Mouse (Mus musculus): Measurements from ENCODE around the gene Fuom. TPM values are rescaled to one million over a fixed set of nuclear protein-coding genes. Genes with fewer than 3 reads are reported as not detected.
A peak's percentile ranks its signal among the peaks of the same experiment; 100 is the strongest.

Fuom gene
- polyA plus RNA-seq, 1 experiment from 2014 or later: 15.8 TPM

- DNase-seq (ENCODE audit: low spot score): no peak
- H3K4me2 ChIP-seq (ENCODE audit: low read depth, low read length, severe bottlenecking): no peak overlapping the region
- H3K4me1 ChIP-seq (replicated peaks; ENCODE audit: control insufficient read depth, insufficient read depth, low read length): no peaks in the 10 kb centered on the region
- no peak overlapping the region for H3K9ac ChIP-seq (ENCODE audit: low read length)
- WGBS: 69% methylated on average over 5 of the region's 5 CpGs
- H3K27ac ChIP-seq (ENCODE audit: low read depth, low read length): no peak overlapping the region
- H3K4me3 ChIP-seq (ENCODE audit: low read depth, low read length): no peak overlapping the region
- ATAC-seq (replicated peaks; ENCODE audit: low FRiP score): no peak
- no peaks in the 10 kb centered on the region for H3K27me3 ChIP-seq (ENCODE audit: control insufficient read depth, insufficient read depth, low read length)
- H3K36me3 ChIP-seq (ENCODE audit: control insufficient read depth, insufficient read depth, low read length): no peaks in the 10 kb centered on the region
- H3K9me3 ChIP-seq (ENCODE audit: control insufficient read depth, low read length): no peaks in the 10 kb centered on the region
Observed at GRCm38 (mm10) chr7:140094954-140095353, 7.3 kb downstream of the Fuom start.

GRCm38 (mm10) chr7:140092924-140093528 is 9.2 kb downstream of the Fuom start, which contains the start of gene Prap1:
TSS of gene Prap1 (plus strand) at chr7:140093395.
- Histone ChIP-seq H3K27me3 (ENCODE audit: control insufficient read depth, insufficient read depth, low read length) (no peaks in the 10 kb centered on the region), H3K9me3 (ENCODE audit: control insufficient read depth, low read length) (no peaks in the 10 kb centered on the region), H3K9ac (ENCODE audit: low read length) (no peak within 1 kb of the TSS), H3K4me2 (ENCODE audit: low read depth, low read length, severe bottlenecking) (no peak within 1 kb of the TSS), H3K4me3 (ENCODE audit: low read depth, low read length) (no peak within 1 kb of the TSS), H3K36me3 (ENCODE audit: control insufficient read depth, insufficient read depth, low read length) (no peaks in the 10 kb centered on the region), H3K27ac (ENCODE audit: low read depth, low read length) (no peak within 1 kb of the TSS), H3K4me1 (replicated peaks; ENCODE audit: control insufficient read depth, insufficient read depth, low read length) (no peaks in the 10 kb centered on the region)
- ATAC-seq (replicated peaks; ENCODE audit: low FRiP score) (no peak), DNase-seq (ENCODE audit: low spot score) (no peak)
- 82% methylated on average over 5 of the region's 5 CpGs for WGBS

GRCm38 (mm10) chr7:140090601-140091000 is 11.6 kb downstream of the Fuom start:
- Histone ChIP-seq H3K4me1 (replicated peaks; ENCODE audit: control insufficient read depth, insufficient read depth, low read length) (no peaks in the 10 kb centered on the region), H3K27me3 (ENCODE audit: control insufficient read depth, insufficient read depth, low read length) (no peaks in the 10 kb centered on the region), H3K36me3 (ENCODE audit: control insufficient read depth, insufficient read depth, low read length) (no peaks in the 10 kb centered on the region), H3K4me3 (ENCODE audit: low read depth, low read length) (no peak overlapping the region), H3K27ac (ENCODE audit: low read depth, low read length) (no peak overlapping the region), H3K9ac (ENCODE audit: low read length) (no peak overlapping the region), H3K9me3 (ENCODE audit: control insufficient read depth, low read length) (no peaks in the 10 kb centered on the region), H3K4me2 (ENCODE audit: low read depth, low read length, severe bottlenecking) (no peak overlapping the region)
- ATAC-seq (replicated peaks; ENCODE audit: low FRiP score) (no peak), DNase-seq (ENCODE audit: low spot score) (no peak)
- whole genome bisulfite sequencing: 72% methylated on average over 10 of the region's 10 CpGs

GRCm38 (mm10) chr7:140082242-140082678 is 20.0 kb downstream of the Fuom start, which contains the start of gene Caly:
TSS of gene Caly (minus strand) at chr7:140082548.
- peak within 1 kb of the TSS; percentile 32 for H3K4me3 ChIP-seq (ENCODE audit: low read depth, low read length)
- H3K9me3 ChIP-seq (ENCODE audit: control insufficient read depth, low read length): no peaks in the 10 kb centered on the region
- WGBS: 4% methylated on average over 18 of the region's 18 CpGs
- H3K4me2 ChIP-seq (ENCODE audit: low read depth, low read length, severe bottlenecking): peak within 1 kb of the TSS; percentile 71
- peaks cover 18% of the 10 kb centered on the region for H3K27me3 ChIP-seq (ENCODE audit: control insufficient read depth, insufficient read depth, low read length)
- ATAC-seq (replicated peaks; ENCODE audit: low FRiP score): peak; percentile 67
- peak within 1 kb of the TSS; percentile 20; the same call in 1 of the 2 replicates for H3K9ac ChIP-seq (ENCODE audit: low read length)
- no peaks in the 10 kb centered on the region for H3K36me3 ChIP-seq (ENCODE audit: control insufficient read depth, insufficient read depth, low read length)
- H3K4me1 ChIP-seq (replicated peaks; ENCODE audit: control insufficient read depth, insufficient read depth, low read length): peaks cover 22% of the 10 kb centered on the region
- no peak within 1 kb of the TSS for H3K27ac ChIP-seq (ENCODE audit: low read depth, low read length)
- DNase-seq (ENCODE audit: low spot score): peak; percentile 90

- peak; percentile 11; the same call in 1 of the 2 replicates for ATAC-seq (replicated peaks; ENCODE audit: low FRiP score)
- peak overlapping the region; percentile 32 for H3K4me3 ChIP-seq (ENCODE audit: low read depth, low read length)
- H3K4me1 ChIP-seq (replicated peaks; ENCODE audit: control insufficient read depth, insufficient read depth, low read length): peaks cover 22% of the 10 kb centered on the region
- H3K4me2 ChIP-seq (ENCODE audit: low read depth, low read length, severe bottlenecking): peak overlapping the region; percentile 71; the same call in 1 of the 2 replicates
- H3K36me3 ChIP-seq (ENCODE audit: control insufficient read depth, insufficient read depth, low read length): no peaks in the 10 kb centered on the region
- no peak overlapping the region for H3K27ac ChIP-seq (ENCODE audit: low read depth, low read length)
- peaks cover 18% of the 10 kb centered on the region for H3K27me3 ChIP-seq (ENCODE audit: control insufficient read depth, insufficient read depth, low read length)
- H3K9ac ChIP-seq (ENCODE audit: low read length): peak overlapping the region; percentile 2
- WGBS: 11% methylated on average over 20 of the region's 20 CpGs
- no peak for DNase-seq (ENCODE audit: low spot score)
- H3K9me3 ChIP-seq (ENCODE audit: control insufficient read depth, low read length): no peaks in the 10 kb centered on the region
Observed at GRCm38 (mm10) chr7:140081408-140082241, 20.6 kb downstream of the Fuom start.

GRCm38 (mm10) chr7:140080503-140081156 is 21.6 kb downstream of the Fuom start:
- Histone ChIP-seq H3K27me3 (ENCODE audit: control insufficient read depth, insufficient read depth, low read length) (peaks cover 18% of the 10 kb centered on the region), H3K9me3 (ENCODE audit: control insufficient read depth, low read length) (no peaks in the 10 kb centered on the region), H3K4me1 (replicated peaks; ENCODE audit: control insufficient read depth, insufficient read depth, low read length) (peaks cover 22% of the 10 kb centered on the region), H3K27ac (ENCODE audit: low read depth, low read length) (no peak overlapping the region), H3K36me3 (ENCODE audit: control insufficient read depth, insufficient read depth, low read length) (no peaks in the 10 kb centered on the region), H3K4me3 (ENCODE audit: low read depth, low read length) (peak overlapping the region; percentile 32), H3K9ac (ENCODE audit: low read length) (peak overlapping the region; percentile 50), H3K4me2 (ENCODE audit: low read depth, low read length, severe bottlenecking) (peak overlapping the region; percentile 71)
- DNase-seq (ENCODE audit: low spot score): peak; percentile 91
- 5% methylated on average over 24 of the region's 24 CpGs for WGBS
- ATAC-seq (replicated peaks; ENCODE audit: low FRiP score): peak; percentile 85

GRCm38 (mm10) chr7:140078711-140079110 is 23.5 kb downstream of the Fuom start:
- H3K4me3 ChIP-seq (ENCODE audit: low read depth, low read length): no peak overlapping the region
- ATAC-seq (replicated peaks; ENCODE audit: low FRiP score) (no peak), DNase-seq (ENCODE audit: low spot score) (peak; percentile 87)
- H3K4me1 ChIP-seq (replicated peaks; ENCODE audit: control insufficient read depth, insufficient read depth, low read length): peaks cover 22% of the 10 kb centered on the region
- 5% methylated on average over 5 of the region's 5 CpGs for WGBS
- H3K9ac ChIP-seq (ENCODE audit: low read length): no peak overlapping the region
- H3K27ac ChIP-seq (ENCODE audit: low read depth, low read length): no peak overlapping the region
- peaks cover 18% of the 10 kb centered on the region for H3K27me3 ChIP-seq (ENCODE audit: control insufficient read depth, insufficient read depth, low read length)
- H3K4me2 ChIP-seq (ENCODE audit: low read depth, low read length, severe bottlenecking): no peak overlapping the region
- H3K36me3 ChIP-seq (ENCODE audit: control insufficient read depth, insufficient read depth, low read length): no peaks in the 10 kb centered on the region
- H3K9me3 ChIP-seq (ENCODE audit: control insufficient read depth, low read length): no peaks in the 10 kb centered on the region

GRCm38 (mm10) chr7:140077698-140078097 is 24.5 kb downstream of the Fuom start:
- peaks cover 22% of the 10 kb centered on the region for H3K4me1 ChIP-seq (replicated peaks; ENCODE audit: control insufficient read depth, insufficient read depth, low read length)
- no peak overlapping the region for H3K9ac ChIP-seq (ENCODE audit: low read length)
- ATAC-seq (replicated peaks; ENCODE audit: low FRiP score) (no peak), DNase-seq (ENCODE audit: low spot score) (no peak)
- H3K27ac ChIP-seq (ENCODE audit: low read depth, low read length): no peak overlapping the region
- no peaks in the 10 kb centered on the region for H3K36me3 ChIP-seq (ENCODE audit: control insufficient read depth, insufficient read depth, low read length)
- no peak overlapping the region for H3K4me2 ChIP-seq (ENCODE audit: low read depth, low read length, severe bottlenecking)
- no peaks in the 10 kb centered on the region for H3K9me3 ChIP-seq (ENCODE audit: control insufficient read depth, low read length)
- H3K4me3 ChIP-seq (ENCODE audit: low read depth, low read length): no peak overlapping the region
- H3K27me3 ChIP-seq (ENCODE audit: control insufficient read depth, insufficient read depth, low read length): peaks cover 18% of the 10 kb centered on the region
- WGBS: 81% methylated on average over 6 of the region's 6 CpGs

All from forebrain, embryonic 11.5 days (tissue).